Comparison of ENCODE assay signal across 8 mouse cellular contexts in genomic region chr11:69621571-69622268, GRCm38 (mm10). TPM values are rescaled to one million over a fixed set of nuclear protein-coding genes. Genes with fewer than 3 reads are reported as not detected.
DNase-seq lines count a peak whose midpoint lies in the region; ATAC-seq lines count a peak whose summit lies in the region.

Sat2 (plus strand) TSS chr11:69622024.

- H3K9ac ChIP-seq in intestine, embryonic 16.5 days (ENCODE audit: low read depth, low read length): peak within 1 kb of the TSS; percentile 81
- H3K9ac ChIP-seq in liver, embryonic 11.5 days (ENCODE audit: low read depth, low read length): peak within 1 kb of the TSS; percentile 72
- H3K9ac ChIP-seq in neural tube, embryonic 14.5 days (replicated peaks; ENCODE audit: low read depth, low read length): peak within 1 kb of the TSS; percentile 78

- H3K9me3 ChIP-seq in intestine, embryonic 16.5 days (ENCODE audit: control insufficient read depth, low read length): no peaks in the 10 kb centered on the region
- no peaks in the 10 kb centered on the region for H3K9me3 ChIP-seq in liver, embryonic 11.5 days (ENCODE audit: control insufficient read depth, low read length)
- H3K9me3 ChIP-seq in neural tube, embryonic 14.5 days (ENCODE audit: control insufficient read depth, low read length): no peaks in the 10 kb centered on the region

- peak; percentile 74 to 76 for DNase-seq in right cerebral cortex, postnatal 10 days (ENCODE audit: low spot score in 2 of 2)
- DNase-seq in right cerebral cortex, adult 18-20 months: no peak
- DNase-seq in cerebellum, postnatal 36 days: peak; percentile 64
- peak; percentile 45 to 72 for DNase-seq in gastrocnemius, postnatal 4 days (ENCODE audit: low spot score in 2 of 2)
- peak; percentile 72 for DNase-seq in liver, embryonic 11.5 days (ENCODE audit: low spot score)
- DNase-seq in ovary, postnatal 10 days (ENCODE audit: low spot score): no peak

- H3K27me3 ChIP-seq in intestine, embryonic 16.5 days (replicated peaks; ENCODE audit: control insufficient read depth, insufficient read depth, low read length): no peaks in the 10 kb centered on the region
- no peaks in the 10 kb centered on the region for H3K27me3 ChIP-seq in liver, embryonic 11.5 days (replicated peaks; ENCODE audit: control insufficient read depth, insufficient read depth, low read length)
- no peaks in the 10 kb centered on the region for H3K27me3 ChIP-seq in neural tube, embryonic 14.5 days (ENCODE audit: control insufficient read depth, insufficient read depth, low read length)

- ATAC-seq in intestine, embryonic 16.5 days: peak; percentile 75
- peak; percentile 54; the same call in 1 of the 2 replicates for ATAC-seq in liver, embryonic 11.5 days (replicated peaks; ENCODE audit: low FRiP score)
- ATAC-seq in neural tube, embryonic 14.5 days (ENCODE audit: low read depth): peak; percentile 84

- peak within 1 kb of the TSS; percentile 88 for H3K4me2 ChIP-seq in intestine, embryonic 16.5 days (ENCODE audit: low read depth, low read length)
- peak within 1 kb of the TSS; percentile 85 for H3K4me2 ChIP-seq in liver, embryonic 11.5 days
- H3K4me2 ChIP-seq in neural tube, embryonic 14.5 days (ENCODE audit: low read depth, low read length): peak within 1 kb of the TSS; percentile 89

- H3K4me1 ChIP-seq in intestine, embryonic 16.5 days (ENCODE audit: control insufficient read depth, insufficient read depth, low read length): peaks cover 9% of the 10 kb centered on the region
- H3K4me1 ChIP-seq in liver, embryonic 11.5 days (replicated peaks; ENCODE audit: control insufficient read depth, insufficient read depth, low read length): peaks cover 26% of the 10 kb centered on the region
- peaks cover 8% of the 10 kb centered on the region for H3K4me1 ChIP-seq in neural tube, embryonic 14.5 days (ENCODE audit: control insufficient read depth, insufficient read depth, low read length)

- WGBS in intestine, embryonic 16.5 days: 1% methylated on average over 20 of the region's 20 CpGs
- 2% methylated on average over 20 of the region's 20 CpGs for WGBS in liver, embryonic 11.5 days
- under 1% methylated on average over 20 of the region's 20 CpGs for WGBS in neural tube, embryonic 14.5 days

- no peaks in the 10 kb centered on the region for H3K36me3 ChIP-seq in intestine, embryonic 16.5 days (ENCODE audit: control insufficient read depth, insufficient read depth, low read length)
- no peaks in the 10 kb centered on the region for H3K36me3 ChIP-seq in liver, embryonic 11.5 days (ENCODE audit: control insufficient read depth, insufficient read depth, low read length)
- H3K36me3 ChIP-seq in neural tube, embryonic 14.5 days (ENCODE audit: control insufficient read depth, insufficient read depth, low read length): no peaks in the 10 kb centered on the region

- H3K27ac ChIP-seq in intestine, embryonic 16.5 days (ENCODE audit: low read length): peak within 1 kb of the TSS; percentile 67
- peak within 1 kb of the TSS; percentile 60 for H3K27ac ChIP-seq in liver, embryonic 11.5 days (ENCODE audit: low read depth, low read length)
- peak within 1 kb of the TSS; percentile 77 for H3K27ac ChIP-seq in neural tube, embryonic 14.5 days (ENCODE audit: low read depth, low read length)

- H3K4me3 ChIP-seq in intestine, embryonic 16.5 days (ENCODE audit: low read length): peak within 1 kb of the TSS; percentile 69
- peak within 1 kb of the TSS; percentile 63 for H3K4me3 ChIP-seq in liver, embryonic 11.5 days (ENCODE audit: low read depth, low read length)
- peak within 1 kb of the TSS; percentile 50 for H3K4me3 ChIP-seq in neural tube, embryonic 14.5 days (ENCODE audit: low read depth, low read length)

RNA-seq across cellular contexts. Expression of gene Sat2, which starts in this region (rescaled TPM):
- total RNA-seq in gastrocnemius, postnatal 4 days (2021): 1 to 10 TPM; 7.8 to 8.8 TPM
- 15.4 and 18.1 TPM in 2 replicates for polyA plus RNA-seq in intestine, embryonic 16.5 days (2015; fragmentation: Nextera tagmentation; extraction: Ambion mirVana)
- polyA plus RNA-seq in liver, embryonic 11.5 days (2014; fragmentation: Nextera tagmentation; extraction: Ambion mirVana): 16.7 and 18.0 TPM in 2 replicates
- polyA plus RNA-seq in neural tube, embryonic 14.5 days (2014; fragmentation: Nextera tagmentation; extraction: Ambion mirVana): 23.8 and 25.1 TPM in 2 replicates

Comparison
In these comparisons a context has a peak if more than half of its experiments do, and no peak if none do; other contexts are left out.
1. DNase-seq: peak in right cerebral cortex, postnatal 10 days (2 of 2), cerebellum, postnatal 36 days (2 of 2), gastrocnemius, postnatal 4 days (2 of 2) and liver, embryonic 11.5 days (single experiment); none in right cerebral cortex, adult 18-20 months (single experiment) and ovary, postnatal 10 days (single experiment).
2. Peak in every context shown above with its lines, with median percentiles within 50 percentile points of each other: ATAC-seq, H3K27ac ChIP-seq, H3K4me2 ChIP-seq, H3K4me3 ChIP-seq and H3K9ac ChIP-seq.